Mouse (Mus musculus): Measurements from ENCODE around the gene Slc25a36. TPM values are rescaled to one million over a fixed set of nuclear protein-coding genes. Genes with fewer than 3 reads are reported as not detected.

Slc25a36 gene
- 65.5 TPM for polyA plus RNA-seq (2014; fragmentation: Illumina TruSeq; extraction: RNeasy Lipid Tissue Mini Kit (QIAGEN cat#74804); ENCODE audit: low read depth, low replicate concordance)

DNA sequence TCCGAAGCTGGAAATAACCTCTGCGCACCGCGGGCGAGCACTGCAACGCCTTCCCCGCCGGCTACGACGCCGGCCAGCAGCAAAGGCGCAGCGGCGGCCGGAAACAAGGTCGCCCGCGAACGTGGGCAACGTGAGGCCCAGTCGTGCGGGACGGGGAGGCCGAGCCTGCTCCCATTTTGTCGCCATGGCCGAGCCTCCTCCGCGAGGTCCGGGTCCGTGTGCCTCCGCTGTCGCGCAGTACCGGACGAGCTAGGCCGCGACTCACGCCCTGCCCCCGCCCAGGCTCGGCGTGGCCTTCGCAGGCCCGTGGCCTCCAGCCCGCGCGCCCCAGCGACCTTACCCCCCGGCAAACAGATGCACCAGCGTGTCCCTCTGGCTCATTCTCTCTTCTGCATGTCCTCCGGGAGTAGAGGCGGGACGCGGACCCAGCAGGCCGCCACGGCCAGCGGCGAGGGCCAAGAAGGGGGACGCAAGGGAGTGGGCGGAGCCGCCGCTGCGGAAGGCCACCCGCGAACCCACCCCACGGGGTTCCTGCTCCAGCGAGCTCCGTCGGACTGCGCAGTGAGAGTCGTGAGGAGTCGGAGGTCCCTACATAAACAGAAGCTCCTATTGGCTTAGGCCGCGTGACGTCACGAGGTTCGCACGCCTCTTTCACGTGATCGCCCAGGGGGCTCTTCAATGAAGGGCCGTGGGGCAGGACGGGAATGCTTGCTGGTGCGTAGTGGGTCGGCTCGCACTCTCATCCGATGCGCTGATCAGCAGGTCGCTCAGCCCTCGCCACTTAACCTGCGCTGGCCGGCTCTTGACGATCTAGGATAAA, at the start of gene Slc25a36:
Slc25a36 (minus strand) TSS at position 587 of the 820 bp plus-strand sequence.

Other genes starting within 250 kb of the Slc25a36 start
- 14.3 TPM for gene Pxylp1, start 218.5 kb downstream of the Slc25a36 start, polyA plus RNA-seq (2014; fragmentation: Illumina TruSeq; extraction: RNeasy Lipid Tissue Mini Kit (QIAGEN cat#74804); ENCODE audit: low read depth, low replicate concordance)
- gene Spsb4, start 92.3 kb downstream of the Slc25a36 start, polyA plus RNA-seq (2014; fragmentation: Illumina TruSeq; extraction: RNeasy Lipid Tissue Mini Kit (QIAGEN cat#74804); ENCODE audit: low read depth, low replicate concordance) = 1.9 TPM